In the genomic region with DNA sequence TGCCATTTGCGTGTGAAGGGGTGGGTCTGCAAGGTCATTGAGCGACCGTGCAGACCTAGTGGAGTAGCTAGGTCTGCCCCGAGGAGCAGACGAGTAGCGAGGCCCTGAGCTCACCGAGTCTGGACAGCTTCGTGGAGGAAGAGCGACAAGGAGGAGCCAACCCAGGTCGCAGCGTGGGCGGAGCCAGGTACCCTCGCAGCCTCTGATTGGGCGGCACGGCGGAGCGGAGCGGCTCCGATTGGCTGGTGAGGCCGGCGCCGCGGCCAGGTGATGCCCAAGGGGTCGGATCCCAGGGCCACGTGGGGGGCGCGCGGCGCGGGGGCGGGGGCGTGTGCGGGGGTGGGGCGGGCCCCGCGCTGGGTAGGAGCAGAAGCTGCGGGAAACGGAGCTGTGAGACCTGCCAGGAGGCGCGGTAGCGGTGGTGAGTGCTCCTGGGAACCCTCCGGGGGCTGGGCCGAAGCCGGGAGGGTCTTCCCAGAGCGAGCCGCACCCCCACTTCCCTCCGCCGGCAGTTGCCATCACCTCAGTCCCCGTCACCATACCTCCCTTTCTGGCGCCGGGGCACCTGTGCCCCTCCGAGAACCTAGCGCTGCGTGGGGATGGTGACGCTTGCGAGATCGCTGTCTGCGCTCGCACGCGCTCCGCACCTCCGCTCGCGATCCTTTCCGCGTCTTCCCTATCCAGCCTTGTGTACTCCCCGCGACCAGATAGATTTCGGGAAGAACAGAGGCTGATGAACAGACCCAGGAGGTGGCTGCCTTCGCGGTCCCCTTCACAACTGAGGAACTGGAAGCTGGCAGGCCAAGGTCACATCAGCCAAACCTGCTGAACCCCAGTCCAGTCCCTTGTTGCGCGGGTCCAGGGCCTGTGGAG, we compare ENCODE assay signal across 8 mouse cellular contexts. TPM values are rescaled to one million over a fixed set of nuclear protein-coding genes. Genes with fewer than 3 reads are reported as not detected.
DNase-seq lines count a peak whose midpoint lies in the region; ATAC-seq lines count a peak whose summit lies in the region.

Sh2d5 (plus strand) TSS at position 316 of the 873 bp plus-strand sequence.
Kif17 (plus strand) TSS at position 348 of the 873 bp plus-strand sequence.

- no peaks in the 10 kb centered on the region for H3K9me3 ChIP-seq in hindbrain, embryonic 16.5 days (ENCODE audit: control insufficient read depth, low read length)

- ATAC-seq in hindbrain, embryonic 16.5 days, result peak; percentile 94

- H3K9ac ChIP-seq in hindbrain, embryonic 16.5 days (ENCODE audit: low read depth, low read length), result peak within 1 kb of the TSS; percentile 76

- peaks cover 28% of the 10 kb centered on the region for H3K4me1 ChIP-seq in hindbrain, embryonic 16.5 days (ENCODE audit: control insufficient read depth, insufficient read depth, low read depth, low read length)

- WGBS in hindbrain, embryonic 16.5 days, result under 1% methylated on average over 58 of the region's 74 CpGs
- WGBS in macrophage (ENCODE audit: missing documents), result 4% methylated on average over 59 of the region's 74 CpGs

- peak within 1 kb of the TSS; percentile 69 for H3K4me3 ChIP-seq in hindbrain, embryonic 16.5 days (ENCODE audit: low read length)
- H3K4me3 ChIP-seq in macrophage (ENCODE audit: inconsistent target), result peak within 1 kb of the TSS; percentile 12; the same call in 1 of the 2 replicates

- H3K79me2 ChIP-seq in macrophage (ENCODE audit: inconsistent target), result no peaks in the 10 kb centered on the region

- H3K4me2 ChIP-seq in hindbrain, embryonic 16.5 days (ENCODE audit: low read length), result peak within 1 kb of the TSS; percentile 87

- peaks cover 6% of the 10 kb centered on the region; the same call in 1 of the 2 replicates for H3K36me3 ChIP-seq in hindbrain, embryonic 16.5 days (ENCODE audit: control insufficient read depth, insufficient read depth, low read length)
- no peaks in the 10 kb centered on the region for H3K36me3 ChIP-seq in macrophage (ENCODE audit: inconsistent target)

- H3K27ac ChIP-seq in hindbrain, embryonic 16.5 days (ENCODE audit: low read depth, low read length), result peak within 1 kb of the TSS; percentile 74
- no peak within 1 kb of the TSS for H3K27ac ChIP-seq in macrophage

- DNase-seq in adrenal gland, adult (ENCODE audit: inconsistent age in 2 of 2, low spot score in 1 of 2), result peak; percentile 88 to 89
- DNase-seq in cerebellum, postnatal 25 days, result peak; percentile 96 to 98
- peak; percentile 77 to 80 for DNase-seq in frontal cortex, postnatal 25 days (ENCODE audit: low spot score in 2 of 2)
- DNase-seq in left cerebral cortex, adult 8-10 months (ENCODE audit: low spot score in 2 of 2), result peak; percentile 74 to 95
- DNase-seq in right cerebral cortex, postnatal 25 days, result peak; percentile 90
- DNase-seq in yolk sac, embryonic 10.5 days (ENCODE audit: low spot score), result peak; percentile 89

- H3K27me3 ChIP-seq in hindbrain, embryonic 16.5 days (replicated peaks; ENCODE audit: control insufficient read depth, insufficient read depth, low read length), result no peaks in the 10 kb centered on the region; the same call in 1 of the 2 replicates

RNA-seq across cellular contexts. Expression of gene Sh2d5, which starts in this region (rescaled TPM):
- polyA plus RNA-seq in hindbrain, embryonic 16.5 days (2015; fragmentation: Nextera tagmentation; extraction: Ambion mirVana), result 18.5 and 21.6 TPM in 2 replicates
- 10 to 100 TPM; 75.0 to 83.6 (median 79.2) TPM for total RNA-seq in left cerebral cortex, adult 8-10 months (2022)
- total RNA-seq in macrophage (2018; cell fraction: chromatin; rRNA removed), result 1 to 10 TPM in 10 of 26 experiments, under 1 TPM in 16; 0.31 to 2.5 (median 0.93) TPM
- total RNA-seq in macrophage (2018; cell fraction: cytosol; rRNA removed), result under 1 TPM in 16 of 26 experiments, not detected in 10; 0.03 to 0.15 (median 0.07) TPM
- 1 to 10 TPM in 7 of 26 experiments, under 1 TPM in 18, not detected in 1; 0.29 to 3.8 (median 0.78) TPM for total RNA-seq in macrophage (2018; cell fraction: nucleus; rRNA removed)
- 0.06 to 0.09 TPM in 2 of 3 replicates, not detected in the other for polyA plus RNA-seq in macrophage (2018)

RNA-seq across cellular contexts. Expression of gene Kif17, which starts in this region (rescaled TPM):
- polyA plus RNA-seq in hindbrain, embryonic 16.5 days (2015; fragmentation: Nextera tagmentation; extraction: Ambion mirVana), result 4.2 and 4.5 TPM in 2 replicates
- total RNA-seq in left cerebral cortex, adult 8-10 months (2022), result 10 to 100 TPM; 28.1 to 33.2 (median 31.7) TPM
- under 1 TPM in 12 of 26 experiments, not detected in 14; 0.22 to 0.76 (median 0.51) TPM for total RNA-seq in macrophage (2018; cell fraction: chromatin; rRNA removed)
- under 1 TPM in 13 of 26 experiments, not detected in 13; 0.04 to 0.18 (median 0.10) TPM for total RNA-seq in macrophage (2018; cell fraction: cytosol; rRNA removed)
- total RNA-seq in macrophage (2018; cell fraction: nucleus; rRNA removed), result 1 to 10 TPM in 1 of 26 experiments, under 1 TPM in 9, not detected in 16; 0.21 to 2.2 (median 0.40) TPM
- polyA plus RNA-seq in macrophage (2018), result not detected in 3 replicates

Comparison
In these comparisons a context has a peak if more than half of its experiments do, and no peak if none do; other contexts are left out.
1. RNA of gene Sh2d5 (polyA plus RNA-seq): 18.5 to 21.6 TPM in hindbrain, embryonic 16.5 days; 0.06 to 0.09 TPM in macrophage; every median in the first group is over 10 times any median in the second.
2. Peak in every context shown above with its lines, with median percentiles within 50 percentile points of each other: DNase-seq.